Mouse (Mus musculus): Measurements from ENCODE around the gene Mex3d.

- TF ChIP-seq GATA1 (IDR thresholded peaks at IDR 0.05; ENCODE audit: borderline replicate concordance, low read length) (no peak), FLI1 (IDR thresholded peaks at IDR 0.05; ENCODE audit: low read length) (no peak)
Measured at GRCm38 (mm10) chr10:80347514-80347967, 39.9 kb downstream of the Mex3d start.
